Mouse (Mus musculus): ENCODE results near the gene Phldb3. TPM values are rescaled to one million over a fixed set of nuclear protein-coding genes. Genes with fewer than 3 reads are reported as not detected.

Phldb3 gene
- total and polyA plus RNA-seq, 3 experiments, result 0.89 to 3.6 (median 3.5) TPM

GRCm38 (mm10) chr7:24592163-24592562 is 18.4 kb upstream of the Phldb3 start:
- H3K9ac ChIP-seq (ENCODE audit: insufficient read depth, low read depth), result no peak overlapping the region
- no peak overlapping the region for H3K4me2 ChIP-seq (ENCODE audit: insufficient read depth, low read depth, poor library complexity, severe bottlenecking)
- no peaks in the 10 kb centered on the region for H3K79me2 ChIP-seq (replicated peaks; ENCODE audit: control insufficient read depth, extremely low read depth, insufficient read depth, poor library complexity, severe bottlenecking)
- H3K27ac ChIP-seq (ENCODE audit: insufficient read depth, low read depth), result no peak overlapping the region
- peaks cover 6 to 37% of the 10 kb centered on the region in 2 experiments for H3K4me1 ChIP-seq (ENCODE audit: control insufficient read depth in 1 of 2, insufficient read depth in 2 of 2)
- dilution Hi-C loops (cut with MboI; ENCODE audit: extremely low pct_ligation_motif_present, extremely low pct_unique_long_range_greater_than_20kb, low sequenced_read_pairs) (no loop called here), in situ Hi-C loops (cut with MboI; ENCODE audit: low pct_ligation_motif_present, low pct_unique_long_range_greater_than_20kb, low sequenced_read_pairs) (loop anchor here (10.0 kb wide), 1 partner anchor 57 kb away; the partner anchor contains the start of gene Irgq)
- no peak overlapping the region for H3K4me3 ChIP-seq (replicated peaks in 1 of 3; ENCODE audit: low read depth in 2 of 3, low read length in 2 of 3, poor library complexity in 1 of 3)
- H3K27me3 ChIP-seq (replicated peaks), result no peaks in the 10 kb centered on the region
- no peaks in the 10 kb centered on the region for H3K9me3 ChIP-seq (replicated peaks; ENCODE audit: low read length)
- peaks cover 0 to 18% of the 10 kb centered on the region in 2 experiments for H3K36me3 ChIP-seq (replicated peaks in 1 of 2; ENCODE audit: control insufficient read depth in 1 of 2, insufficient read depth in 1 of 2, low read length in 1 of 2)
- TF ChIP-seq CTCF (conservative IDR thresholded peaks at IDR 0.05 in 1 of 2, IDR thresholded peaks at IDR 0.05 in 1 of 2; ENCODE audit: low read depth in 2 of 2, low read length in 2 of 2), result no peak
- no peak for TF ChIP-seq CHD1 (IDR thresholded peaks at IDR 0.05; ENCODE audit: low read depth, low read length)
- TF ChIP-seq MAX (IDR thresholded peaks at IDR 0.05; ENCODE audit: low read length), result no peak
- TF ChIP-seq POLR2A (IDR thresholded peaks at IDR 0.05; ENCODE audit: low read depth, low read length), result no peak
- TF ChIP-seq POLR2AphosphoS2 (IDR thresholded peaks at IDR 0.05; ENCODE audit: low read depth, low read length), result no peak
- TF ChIP-seq TCF12 (IDR thresholded peaks at IDR 0.05; ENCODE audit: low read depth, low read length), result no peak
- TF ChIP-seq EP300 (IDR thresholded peaks at IDR 0.05; ENCODE audit: low read length), result no peak
- TF ChIP-seq ZKSCAN1 (IDR thresholded peaks at IDR 0.05; ENCODE audit: borderline replicate concordance, low read depth, low read length), result no peak
- no peak for TF ChIP-seq GABPA (IDR thresholded peaks at IDR 0.05; ENCODE audit: insufficient replicate concordance, low read depth, low read length)
- TF ChIP-seq USF1 (IDR thresholded peaks at IDR 0.05; ENCODE audit: low read depth, low read length), result no peak
- no peak for TF ChIP-seq KAT2A (IDR thresholded peaks at IDR 0.05; ENCODE audit: insufficient replicate concordance, low read length)
- no peak for TF ChIP-seq BHLHE40 (IDR thresholded peaks at IDR 0.05; ENCODE audit: low read depth, low read length)
- TF ChIP-seq MXI1 (IDR thresholded peaks at IDR 0.05; ENCODE audit: low read depth, low read length), result no peak
- TF ChIP-seq JUND (conservative IDR thresholded peaks at IDR 0.05; ENCODE audit: low read depth, low read length), result no peak
- no peak for TF ChIP-seq HCFC1 (IDR thresholded peaks at IDR 0.05; ENCODE audit: low read depth, low read length)
- no peak for TF ChIP-seq UBTF (IDR thresholded peaks at IDR 0.05; ENCODE audit: low read depth, low read length)
- no peak for TF ChIP-seq JUN (IDR thresholded peaks at IDR 0.05; ENCODE audit: insufficient read depth, low read depth, low read length)
- no peak for DNase-seq (ENCODE audit: extremely low read depth)

DNA sequence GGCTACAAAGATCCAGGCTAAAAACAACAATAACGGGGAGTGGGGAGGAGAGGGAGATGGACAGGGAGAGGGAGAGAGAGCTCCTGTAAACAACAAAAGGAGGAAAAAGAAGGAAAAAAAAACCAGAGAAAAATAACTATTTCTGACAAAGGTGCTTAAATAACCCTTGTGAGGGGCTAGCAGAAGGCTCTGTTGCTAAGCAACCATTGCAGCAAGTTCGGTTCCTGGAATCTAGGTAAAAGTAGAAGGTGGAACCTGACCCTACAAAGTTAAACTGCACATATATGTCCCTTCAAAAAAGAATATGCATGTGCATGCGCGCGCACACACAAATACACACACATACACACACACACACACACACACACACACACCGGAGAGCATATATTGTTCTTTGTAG is 17.8 kb upstream of the Phldb3 start:
- in situ Hi-C loops (cut with MboI; ENCODE audit: low pct_ligation_motif_present, low pct_unique_long_range_greater_than_20kb, low sequenced_read_pairs), result loop anchor here (10.0 kb wide), 1 partner anchor 58 kb away; the partner anchor contains the start of gene Irgq
- Histone ChIP-seq H3K4me3 (replicated peaks in 1 of 3; ENCODE audit: low read depth in 2 of 3, low read length in 2 of 3, poor library complexity in 1 of 3) (no peak overlapping the region), H3K27ac (ENCODE audit: insufficient read depth, low read depth) (no peak overlapping the region), H3K36me3 (replicated peaks in 1 of 2; ENCODE audit: control insufficient read depth in 1 of 2, insufficient read depth in 1 of 2, low read length in 1 of 2) (peaks cover 0 to 18% of the 10 kb centered on the region in 2 experiments), H3K4me2 (ENCODE audit: insufficient read depth, low read depth, poor library complexity, severe bottlenecking) (no peak overlapping the region), H3K9ac (ENCODE audit: insufficient read depth, low read depth) (no peak overlapping the region), H3K79me2 (replicated peaks; ENCODE audit: control insufficient read depth, extremely low read depth, insufficient read depth, poor library complexity, severe bottlenecking) (no peaks in the 10 kb centered on the region), H3K4me1 (ENCODE audit: control insufficient read depth in 1 of 2, insufficient read depth in 2 of 2) (peaks cover 6 to 37% of the 10 kb centered on the region in 2 experiments), H3K27me3 (replicated peaks) (no peaks in the 10 kb centered on the region), H3K9me3 (replicated peaks; ENCODE audit: low read length) (no peaks in the 10 kb centered on the region)
- DNase-seq (ENCODE audit: extremely low read depth), result no peak
- dilution Hi-C loops (cut with MboI; ENCODE audit: extremely low pct_ligation_motif_present, extremely low pct_unique_long_range_greater_than_20kb, low sequenced_read_pairs), result no loop called here
- TF ChIP-seq USF1 (IDR thresholded peaks at IDR 0.05; ENCODE audit: low read depth, low read length) (no peak), CTCF (conservative IDR thresholded peaks at IDR 0.05 in 1 of 2, IDR thresholded peaks at IDR 0.05 in 1 of 2; ENCODE audit: low read depth in 2 of 2, low read length in 2 of 2) (no peak), USF2 (conservative IDR thresholded peaks at IDR 0.05; ENCODE audit: low read depth, low read length) (no peak), ZKSCAN1 (IDR thresholded peaks at IDR 0.05; ENCODE audit: borderline replicate concordance, low read depth, low read length) (no peak), RAD21 (IDR thresholded peaks at IDR 0.05; ENCODE audit: low read depth, low read length) (no peak), ZNF384 (IDR thresholded peaks at IDR 0.05; ENCODE audit: low read depth, low read length) (no peak), CHD1 (IDR thresholded peaks at IDR 0.05; ENCODE audit: low read depth, low read length) (no peak), ZMIZ1 (IDR thresholded peaks at IDR 0.05; ENCODE audit: low read depth, low read length) (no peak), TBP (conservative IDR thresholded peaks at IDR 0.05; ENCODE audit: low read depth, low read length) (no peak), EP300 (IDR thresholded peaks at IDR 0.05; ENCODE audit: low read length) (no peak), GABPA (IDR thresholded peaks at IDR 0.05; ENCODE audit: insufficient replicate concordance, low read depth, low read length) (no peak), IRF4 (IDR thresholded peaks at IDR 0.05; ENCODE audit: low read depth, low read length) (no peak), ETS1 (conservative IDR thresholded peaks at IDR 0.05; ENCODE audit: low read depth, low read length) (no peak), SMC3 (IDR thresholded peaks at IDR 0.05; ENCODE audit: low read depth, low read length) (no peak), MAZ (IDR thresholded peaks at IDR 0.05; ENCODE audit: low read depth, low read length) (no peak)
